In genomic region chrX:17551586-17551985, GRCm38 (mm10) we compare ENCODE assay signal across 8 mouse cellular contexts. TPM values are rescaled to one million over a fixed set of nuclear protein-coding genes. Genes with fewer than 3 reads are reported as not detected.
A peak's percentile ranks its signal among the peaks of the same experiment; 100 is the strongest.
DNase-seq lines count a peak whose midpoint lies in the region; ATAC-seq and TF ChIP-seq lines count a peak whose summit lies in the region.
"Not testable (repeated sequence)": the region's sequence is repeated elsewhere in the genome, so short reads cannot be mapped to it uniquely, and the experiment has no call there.

No protein-coding gene starts in this region.

- H3K79me2 ChIP-seq in CH12.LX (replicated peaks; ENCODE audit: control insufficient read depth, extremely low read depth, insufficient read depth, poor library complexity, severe bottlenecking) = not testable (repeated sequence)

- not testable (repeated sequence) for H3K9me3 ChIP-seq in CH12.LX (replicated peaks; ENCODE audit: low read length); ES-Bruce4 (replicated peaks; ENCODE audit: control insufficient read depth, insufficient read depth, low read length, poor library complexity, severe bottlenecking); ES-E14 (ENCODE audit: control insufficient read depth, insufficient read depth, low read depth, low read length)

- peaks cover 11 to 15% of the 10 kb centered on the region in 2 experiments; a peak in 2 of 4 replicates for H3K4me1 ChIP-seq in CH12.LX (ENCODE audit: control insufficient read depth in 1 of 2, insufficient read depth in 2 of 2)
- H3K4me1 ChIP-seq in ES-Bruce4 (ENCODE audit: control insufficient read depth, insufficient read depth, low read length); ES-E14 (ENCODE audit: control insufficient read depth in 2 of 2, insufficient read depth in 2 of 2, low read length in 2 of 2, poor library complexity in 1 of 2): not testable (repeated sequence)

- H3K36me3 ChIP-seq in CH12.LX (replicated peaks in 1 of 2; ENCODE audit: control insufficient read depth in 1 of 2, insufficient read depth in 1 of 2, low read length in 1 of 2); ES-Bruce4 (ENCODE audit: control insufficient read depth, insufficient read depth, low read length, poor library complexity, severe bottlenecking); ES-E14 (ENCODE audit: control insufficient read depth, insufficient read depth, low read length, poor library complexity, severe bottlenecking); splenic B cell, adult 2 months (ENCODE audit: control insufficient read depth, insufficient read depth, low read length, poor library complexity, severe bottlenecking): not testable (repeated sequence)

- not testable (repeated sequence) for H3K4me3 ChIP-seq in CH12.LX (replicated peaks in 1 of 3; ENCODE audit: low read depth in 2 of 3, low read length in 2 of 3, poor library complexity in 1 of 3); ES-Bruce4 (ENCODE audit: low read depth, low read length); ES-E14 (ENCODE audit: insufficient read depth in 1 of 2, low read depth in 1 of 2, low read length in 2 of 2, poor library complexity in 1 of 2, severe bottlenecking in 1 of 2)

- DNase-seq in A20 (ENCODE audit: low read depth, low spot score) = peak; percentile 41
- peak; percentile 72 for DNase-seq in CH12.LX (ENCODE audit: extremely low read depth)
- peak; percentile 16 for DNase-seq in ES-CJ7 (ENCODE audit: low read depth, low spot score)
- DNase-seq in ES-E14 (ENCODE audit: low read depth, low spot score) = not testable (repeated sequence)
- DNase-seq in ZHBTc4 (ENCODE audit: low read depth, low spot score) = peak; percentile 11
- DNase-seq in splenic B cell, adult 2 months (ENCODE audit: low read depth, low spot score) = peak; percentile 17

- TF ChIP-seq EP300 in CH12.LX (IDR thresholded peaks at IDR 0.05; ENCODE audit: low read length) = 0 out of 2 replicates have a peak, but pooled peaks have one; percentile 8
- 0 out of 2 replicates have a peak, but pooled peaks have one; percentile 51 for TF ChIP-seq EP300 in ES-Bruce4 (IDR thresholded peaks at IDR 0.05; ENCODE audit: insufficient read depth, low read depth, low read length)

- H3K4me2 ChIP-seq in CH12.LX (ENCODE audit: insufficient read depth, low read depth, poor library complexity, severe bottlenecking) = peak overlapping the region; percentile 44; the same call in 1 of the 2 replicates

- not testable (repeated sequence) for H3K27ac ChIP-seq in CH12.LX (ENCODE audit: insufficient read depth, low read depth)
- H3K27ac ChIP-seq in ES-Bruce4 (ENCODE audit: insufficient read depth, low read length) (peak overlapping the region; percentile 79), ES-E14 (ENCODE audit: insufficient read depth, low read depth, low read length, poor library complexity, severe bottlenecking) (peak overlapping the region; percentile 67; the same call in 1 of the 2 replicates)

- not testable (repeated sequence) for TF ChIP-seq POLR2A in CH12.LX (IDR thresholded peaks at IDR 0.05; ENCODE audit: low read depth, low read length); ES-Bruce4 (IDR thresholded peaks at IDR 0.05; ENCODE audit: insufficient read depth, low read length)

- TF ChIP-seq CTCF in CH12.LX (conservative IDR thresholded peaks at IDR 0.05 in 1 of 2, IDR thresholded peaks at IDR 0.05 in 1 of 2; ENCODE audit: low read depth in 2 of 2, low read length in 2 of 2); ES-Bruce4 (IDR thresholded peaks at IDR 0.05; ENCODE audit: low read depth, low read length): not testable (repeated sequence)

- TF ChIP-seq RAD21 in CH12.LX (IDR thresholded peaks at IDR 0.05; ENCODE audit: low read depth, low read length) = not testable (repeated sequence)

- ATAC-seq in neutrophil, adult 5-6 weeks (ENCODE audit: extremely low read depth, insufficient number of reproducible peaks, low FRiP score, poor library complexity, severe bottlenecking) = peak; percentile 44; the same call in 1 of the 2 replicates

- H3K9ac ChIP-seq in CH12.LX (ENCODE audit: insufficient read depth, low read depth); ES-Bruce4 (ENCODE audit: low read depth, poor library complexity, severe bottlenecking); ES-E14 (ENCODE audit: insufficient read depth, low read depth, low read length, poor library complexity, severe bottlenecking): not testable (repeated sequence)

- in situ Hi-C loops in CH12.LX (cut with MboI; ENCODE audit: low pct_ligation_motif_present, low pct_unique_long_range_greater_than_20kb, low sequenced_read_pairs); ES-E14 (cut with MboI; ENCODE audit: low sequenced_read_pairs in 2 of 2, unreplicated experiment in 2 of 2): not testable (repeated sequence)

- dilution Hi-C loops in CH12.LX (cut with MboI; ENCODE audit: extremely low pct_ligation_motif_present, extremely low pct_unique_long_range_greater_than_20kb, low sequenced_read_pairs) = not testable (repeated sequence)

- H3K27me3 ChIP-seq in CH12.LX (replicated peaks); ES-Bruce4 (ENCODE audit: control insufficient read depth, insufficient read depth, low read length, poor library complexity, severe bottlenecking); splenic B cell, adult 2 months (ENCODE audit: control insufficient read depth, insufficient read depth, low read length, poor library complexity, severe bottlenecking): not testable (repeated sequence)

TF ChIP-seq in CH12.LX, 34 proteins besides CTCF, POLR2A, EP300 and RAD21:
- TF ChIP-seq TCF12 (IDR thresholded peaks at IDR 0.05; ENCODE audit: low read depth, low read length) (0 out of 2 replicates have a peak, but pooled peaks have one; percentile 9), ETS1 (conservative IDR thresholded peaks at IDR 0.05; ENCODE audit: low read depth, low read length) (0 out of 2 replicates have a peak, but pooled peaks have one; percentile 22), MAFK (IDR thresholded peaks at IDR 0.05; ENCODE audit: insufficient replicate concordance, low read length) (0 out of 2 replicates have a peak, but pooled peaks have one; percentile 8)

RNA-seq across cellular contexts. Expression of gene Fundc1, which starts 20.5 kb away (rescaled TPM):
- 10.6 and 13.8 TPM in 2 replicates for total RNA-seq in CH12.LX (2012; rRNA removed)
- total RNA-seq in CH12.LX (2014; rRNA removed) = 45.0 and 47.3 TPM in 2 replicates
- 34.3 and 35.9 TPM in 2 replicates for polyA plus RNA-seq in CH12.LX (2012; ENCODE audit: insufficient read length, low read depth)
- polyA plus RNA-seq in ES-Bruce4 (2011; ENCODE audit: insufficient read depth, insufficient read length, low read depth, missing spikeins) = 31.3 and 34.4 TPM in 2 replicates
- 6.4 and 8.8 TPM in 2 replicates for total RNA-seq in ES-E14 (2012; rRNA removed)
- total RNA-seq in neutrophil, adult 5-6 weeks (2017) = 20.9 and 26.0 TPM in 2 replicates
